Mouse (Mus musculus) liver, adult 2 months (tissue): Measurements from ENCODE around the gene Gfral. TPM values are rescaled to one million over a fixed set of nuclear protein-coding genes. Genes with fewer than 3 reads are reported as not detected.

Experiments
- DNase-seq: peaks from one replicate; pipeline ENCODE4 v3.0.0-alpha.2; 2011; ENCODE audit warnings: low read depth, low spot score; ENCODE audit errors: extremely low read depth
- H3K27ac ChIP-seq: fragments of 200-500 bp; replicated peaks from 2 replicates; pipeline ENCODE4 v1.5.1; 2012; ENCODE audit warnings: low read depth, mild to moderate bottlenecking, control low read depth, inconsistent platforms, low read length; ENCODE audit not compliant: insufficient read depth
- H3K27me3 ChIP-seq: fragments of 200-500 bp; 2 replicates; pipeline ENCODE4 v1.6.1; 2012; ENCODE audit warnings: mild to moderate bottlenecking, moderate library complexity, low read length, inconsistent platforms; ENCODE audit not compliant: control insufficient read depth, insufficient read depth
- H3K36me3 ChIP-seq: fragments of 200-500 bp; 2 replicates; pipeline ENCODE4 v1.6.1; 2012; ENCODE audit warnings: low read length, inconsistent platforms; ENCODE audit not compliant: control insufficient read depth, insufficient read depth
- H3K4me1 ChIP-seq: fragments of 200-500 bp; 2 replicates; pipeline ENCODE4 v1.6.1; 2011; ENCODE audit warnings: low read length; ENCODE audit not compliant: control insufficient read depth, insufficient read depth
- H3K4me3 ChIP-seq: fragments of 200-500 bp; 2 replicates; pipeline ENCODE4 v1.5.1; 2011; ENCODE audit warnings: low read depth, mild to moderate bottlenecking, control low read depth, low read length, moderate library complexity; ENCODE audit not compliant: insufficient read depth
- H3K79me2 ChIP-seq: fragments of 200-500 bp; 2 replicates; pipeline ENCODE4 v1.6.1; 2012; ENCODE audit warnings: inconsistent platforms, mild to moderate bottlenecking, low read length, moderate library complexity; ENCODE audit not compliant: control insufficient read depth, insufficient read depth
- H3K9ac ChIP-seq: fragments of 200-500 bp; 2 replicates; pipeline ENCODE4 v1.6.1; 2012; ENCODE audit warnings: low read depth, mild to moderate bottlenecking, control low read depth, inconsistent platforms, low read length
- CTCF ChIP-seq: fragments of 200-500 bp; IDR thresholded peaks from 2 replicates; pipeline ENCODE4 v1.5.1; 2011; ENCODE audit warnings: low read depth, low read length, control low read depth
- POLR2A ChIP-seq: fragments of 200-500 bp; IDR thresholded peaks from 2 replicates; pipeline ENCODE4 v1.6.1; 2011; ENCODE audit warnings: low read length, control low read depth; ENCODE audit not compliant: insufficient read depth; ENCODE audit errors: extremely low read depth
- WGBS: fragments of 180-500 bp; shearing (Covaris S2); methylation state at CpG from one replicate; pipeline ENCODE4 v1.1.7; 2018; 5-methylcytosine and 5-hydroxymethylcytosine counted together
- polyA plus RNA-seq: library from polyadenylated mRNA; depleted of rRNA; stranded (reverse); fragments of >200 nt; gene quantifications from 2 replicates; pipeline ENCODE4 v1.2.3, GENCODE M21; 2012; rRNA removed
- total RNA-seq: library from RNA; depleted of rRNA; stranded (reverse); fragments of >200 nt; gene quantifications from 2 replicates; pipeline ENCODE4 v1.2.3, GENCODE M21; 2014; rRNA removed

The Gfral gene
- total RNA-seq, result not detected in 2 replicates
- polyA plus RNA-seq, result not detected in 2 replicates

DNA sequence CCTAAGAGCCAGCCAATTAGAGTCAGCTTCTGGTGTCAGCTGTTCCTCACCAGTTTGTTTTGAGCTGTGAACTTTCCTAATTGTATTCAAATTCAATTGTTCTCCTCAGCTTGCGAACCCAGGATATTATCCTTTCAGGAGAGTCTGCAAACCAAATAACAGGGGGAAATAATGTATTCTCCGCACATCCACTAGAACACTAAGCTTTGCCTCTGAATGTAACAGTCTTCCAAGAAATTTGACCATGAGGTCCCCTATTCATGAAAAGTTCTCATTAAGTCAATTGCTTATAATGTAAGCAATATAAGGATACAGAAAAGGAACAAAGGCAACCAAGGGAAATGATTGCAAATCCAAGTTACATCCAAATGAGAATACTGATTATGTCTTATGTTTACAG, at the start of gene Gfral:
Gene Gfral (minus strand): TSS at position 101 of the 400 bp plus-strand sequence.
- Histone ChIP-seq H3K79me2 (no peaks in the 10 kb centered on the region), H3K27ac (no peak within 1 kb of the TSS), H3K36me3 (no peaks in the 10 kb centered on the region), H3K4me3 (no peak within 1 kb of the TSS), H3K9ac (no peak within 1 kb of the TSS), H3K27me3 (no peaks in the 10 kb centered on the region), H3K4me1 (no peaks in the 10 kb centered on the region)
- WGBS, result 76% methylated on average over 2 of the region's 2 CpGs
- TF ChIP-seq POLR2A (no peak), CTCF (no peak)
- DNase-seq, result no peak

DNA sequence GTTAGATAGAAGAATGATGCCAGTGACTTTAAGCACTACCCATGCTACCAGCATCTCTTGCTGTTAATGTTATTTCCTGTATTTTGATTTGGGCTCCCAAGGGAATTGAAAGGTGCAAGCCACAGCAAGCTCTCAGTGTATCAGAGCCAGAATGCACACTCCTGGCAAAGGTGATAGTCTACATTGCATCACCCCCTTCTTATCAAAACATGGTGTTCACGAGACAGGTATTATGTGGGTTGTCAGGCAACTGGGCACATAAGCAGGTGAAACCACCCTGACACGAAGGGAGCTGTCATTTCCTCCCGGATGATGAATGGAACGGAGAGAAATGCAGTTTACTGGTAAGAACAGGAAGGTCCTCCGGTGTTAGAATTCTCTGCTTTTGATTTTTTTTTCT, 44.3 kb upstream of the Gfral start:
- WGBS, result 49% methylated on average over 5 of the region's 5 CpGs

DNA sequence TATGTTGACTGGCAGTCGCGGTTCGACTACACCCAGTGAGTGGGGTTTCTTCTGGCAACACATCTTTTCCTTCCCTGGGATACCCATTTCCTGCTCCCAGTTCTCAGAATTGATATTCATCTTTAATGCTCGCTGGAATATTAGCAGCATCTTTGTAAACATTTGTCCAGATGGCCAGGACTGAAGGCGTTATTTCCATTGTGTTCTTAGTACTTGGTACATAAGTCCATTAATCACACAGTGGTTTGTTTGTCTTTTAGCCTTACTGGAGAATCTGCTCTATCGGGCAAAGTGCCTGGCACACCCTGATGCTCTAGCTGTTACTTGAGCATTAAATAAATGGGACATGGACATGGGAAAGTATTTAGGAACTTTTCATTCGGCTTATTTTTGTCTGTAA, 39.1 kb upstream of the Gfral start:
- TF ChIP-seq CTCF (no peak), POLR2A (no peak)
- Histone ChIP-seq H3K4me1 (no peaks in the 10 kb centered on the region), H3K4me3 (no peak overlapping the region), H3K36me3 (no peaks in the 10 kb centered on the region), H3K9ac (no peak overlapping the region), H3K27me3 (no peaks in the 10 kb centered on the region), H3K79me2 (no peaks in the 10 kb centered on the region), H3K27ac (no peak overlapping the region)
- WGBS, result 80% methylated on average over 7 of the region's 7 CpGs
- DNase-seq, result no peak

More for the DNA sequence above, 44.3 kb upstream of the Gfral start:
- DNase-seq, result peak; percentile 53
- Histone ChIP-seq H3K79me2 (no peaks in the 10 kb centered on the region), H3K4me3 (no peak overlapping the region), H3K36me3 (no peaks in the 10 kb centered on the region), H3K27me3 (no peaks in the 10 kb centered on the region), H3K4me1 (no peaks in the 10 kb centered on the region), H3K9ac (no peak overlapping the region), H3K27ac (no peak overlapping the region)
- TF ChIP-seq POLR2A, result no peak
- TF ChIP-seq CTCF, result no peak

DNA sequence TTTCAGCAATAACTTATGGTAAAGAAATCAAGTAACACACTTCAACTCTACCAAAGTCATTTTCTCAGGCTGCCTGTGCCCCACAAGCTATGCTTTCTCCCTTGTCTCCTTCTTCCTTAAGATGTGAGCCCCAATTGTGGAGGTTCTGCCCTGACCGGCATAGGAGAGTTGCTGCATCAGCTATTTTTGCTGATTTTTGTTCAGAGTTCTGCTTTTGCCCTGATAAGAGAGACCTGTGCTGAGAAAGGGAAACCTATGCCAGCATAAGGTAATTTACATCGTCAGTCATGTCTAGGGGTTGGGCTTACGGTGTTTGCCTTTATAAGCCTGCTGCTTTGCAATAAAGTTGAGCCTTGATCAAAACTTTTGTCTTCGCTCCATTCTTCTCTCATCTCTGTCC, 38.7 kb upstream of the Gfral start:
- H3K4me1 ChIP-seq, result no peaks in the 10 kb centered on the region
- no peak overlapping the region for H3K27ac ChIP-seq
- whole genome bisulfite sequencing, result 86% methylated on average over 4 of the region's 4 CpGs
- H3K9ac ChIP-seq, result no peak overlapping the region
- no peaks in the 10 kb centered on the region for H3K79me2 ChIP-seq
- H3K4me3 ChIP-seq, result no peak overlapping the region
- H3K27me3 ChIP-seq, result no peaks in the 10 kb centered on the region
- no peak for TF ChIP-seq POLR2A
- no peak for TF ChIP-seq CTCF
- no peaks in the 10 kb centered on the region for H3K36me3 ChIP-seq
- DNase-seq, result no peak

DNA sequence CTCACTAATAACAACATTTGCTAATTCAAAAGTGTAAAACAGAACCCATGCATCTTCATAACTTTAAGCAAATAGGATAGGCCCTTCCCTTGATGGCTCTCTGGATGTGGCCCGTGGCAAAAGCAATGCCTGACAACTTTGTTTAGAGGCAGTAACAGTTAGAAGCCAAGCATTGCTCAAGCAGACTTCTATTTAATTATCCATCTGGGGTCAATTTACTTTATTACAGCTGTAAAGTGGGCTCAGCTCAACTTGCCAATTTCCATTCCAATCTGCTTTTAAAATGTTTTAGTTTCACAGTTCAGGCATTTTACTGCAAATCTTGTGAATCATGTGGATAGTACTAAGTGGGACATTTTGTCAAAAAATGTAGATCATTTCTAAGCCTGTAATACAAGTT, 28.9 kb upstream of the Gfral start:
- Histone ChIP-seq H3K27me3 (no peaks in the 10 kb centered on the region), H3K4me1 (no peaks in the 10 kb centered on the region; the same call in 1 of the 2 replicates), H3K9ac (no peak overlapping the region), H3K79me2 (no peaks in the 10 kb centered on the region), H3K36me3 (no peaks in the 10 kb centered on the region), H3K4me3 (no peak overlapping the region), H3K27ac (no peak overlapping the region)
- 46% methylated on average over 1 of the region's 1 CpGs for WGBS
- TF ChIP-seq POLR2A (no peak), CTCF (no peak)
- DNase-seq, result no peak

DNA sequence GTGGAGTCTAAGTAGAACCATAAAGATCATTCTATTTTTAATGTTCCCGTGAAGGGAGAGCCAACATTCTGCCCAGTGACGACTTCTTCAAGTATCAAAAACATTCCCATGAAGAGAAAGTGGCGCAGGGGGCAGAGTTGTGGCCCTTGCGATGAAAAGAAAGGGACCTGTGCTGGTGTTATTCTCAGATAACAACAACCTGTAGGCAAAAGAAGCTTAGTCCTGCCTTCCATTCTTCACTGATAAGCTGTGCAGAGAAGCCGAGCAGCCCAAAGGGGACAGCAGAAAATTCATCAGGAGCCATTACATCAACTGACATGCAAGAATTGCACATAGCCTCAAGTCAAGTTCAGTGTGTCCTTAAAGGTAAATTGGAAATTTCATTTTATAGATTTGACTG, 24.5 kb upstream of the Gfral start:
- peak overlapping the region; percentile 26 for H3K27ac ChIP-seq
- H3K36me3 ChIP-seq, result no peaks in the 10 kb centered on the region
- no peak for TF ChIP-seq POLR2A
- no peak for TF ChIP-seq CTCF
- DNase-seq, result no peak
- H3K4me1 ChIP-seq, result no peaks in the 10 kb centered on the region; the same call in 1 of the 2 replicates
- 90% methylated on average over 5 of the region's 5 CpGs for WGBS
- H3K27me3 ChIP-seq, result no peaks in the 10 kb centered on the region; the same call in 1 of the 2 replicates
- no peak overlapping the region for H3K9ac ChIP-seq
- H3K4me3 ChIP-seq, result no peak overlapping the region
- H3K79me2 ChIP-seq, result no peaks in the 10 kb centered on the region
